Mouse (Mus musculus) adrenal gland, postnatal 25 days (tissue): ENCODE data around the gene Cask. TPM values are rescaled to one million over a fixed set of nuclear protein-coding genes. Genes with fewer than 3 reads are reported as not detected.
"Not testable (repeated sequence)": the region's sequence is repeated elsewhere in the genome, so short reads cannot be mapped to it uniquely, and the experiment has no call there.

Experiments used
- DNase-seq: peaks from one replicate; pipeline ENCODE4 v3.0.0; 2021; ENCODE audit warnings: mixed read lengths
- long read RNA-seq: library from polyadenylated mRNA; stranded (forward); transcript quantifications from one replicate; pipeline ENCODE4 v2.0.0, GENCODE M21; 2021
- total RNA-seq: library from RNA; stranded (reverse); gene quantifications from 2 replicates; pipeline ENCODE4 v1.2.3, GENCODE M21; 2021

Gene Cask
- total RNA-seq = 36.1 and 40.0 TPM in 2 replicates
- long read RNA-seq, full-length matches to known transcripts = 6 of 17 reads
- long read RNA-seq, partial matches to known transcripts = 3 of 17 reads
- long read RNA-seq, other reads (novel, unspliced or antisense) = 8 of 17 reads

- no peak for DNase-seq
Observed at GRCm38 (mm10) chrX:13851285-13851684, at the start of gene Cask. TSS of gene Cask (minus strand) at chrX:13851367.

- no peak for DNase-seq
Observed at GRCm38 (mm10) chrX:13889976-13890375, 38.8 kb upstream of the Cask start.

- DNase-seq = no peak
Observed at GRCm38 (mm10) chrX:13884348-13884747, 33.2 kb upstream of the Cask start.

GRCm38 (mm10) chrX:13881969-13882368 lies 30.8 kb upstream of the Cask start:
- DNase-seq = no peak

GRCm38 (mm10) chrX:13860145-13860544 lies 9.0 kb upstream of the Cask start:
- DNase-seq = no peak

- DNase-seq = no peak
Observed at GRCm38 (mm10) chrX:13859051-13859450, 7.9 kb upstream of the Cask start.

- DNase-seq = no peak
Observed at GRCm38 (mm10) chrX:13848473-13848872, 2.7 kb downstream of the Cask start.

GRCm38 (mm10) chrX:13847502-13847851 lies 3.7 kb downstream of the Cask start:
- DNase-seq = no peak

- peak; percentile 88 for DNase-seq
Observed at GRCm38 (mm10) chrX:13846653-13847501, 4.3 kb downstream of the Cask start.

GRCm38 (mm10) chrX:13845858-13846652 lies 5.1 kb downstream of the Cask start:
- peak; percentile 18 for DNase-seq

- peak; percentile 5 for DNase-seq
Observed at GRCm38 (mm10) chrX:13845141-13845857, 5.9 kb downstream of the Cask start.

- DNase-seq = no peak
Observed at GRCm38 (mm10) chrX:13822792-13823191, 28.4 kb downstream of the Cask start.

GRCm38 (mm10) chrX:13798754-13799153 lies 52.4 kb downstream of the Cask start:
- no peak for DNase-seq

GRCm38 (mm10) chrX:13765672-13766071 lies 85.5 kb downstream of the Cask start:
- DNase-seq = no peak

- DNase-seq = no peak
Observed at GRCm38 (mm10) chrX:13765024-13765423, 86.1 kb downstream of the Cask start.

GRCm38 (mm10) chrX:13757279-13758005 lies 93.7 kb downstream of the Cask start:
- DNase-seq = no peak

GRCm38 (mm10) chrX:13741110-13741509 lies 110.1 kb downstream of the Cask start:
- DNase-seq = no peak

- DNase-seq = not testable (repeated sequence)
Observed at GRCm38 (mm10) chrX:13730785-13731184, 120.4 kb downstream of the Cask start.

GRCm38 (mm10) chrX:13729835-13730480 lies 121.2 kb downstream of the Cask start:
- no peak for DNase-seq

GRCm38 (mm10) chrX:13725573-13726403 lies 125.4 kb downstream of the Cask start:
- no peak for DNase-seq
